Mouse (Mus musculus) layer of hippocampus, postnatal 10 days (tissue): Measurements from ENCODE around the gene Rab8a. TPM values are rescaled to one million over a fixed set of nuclear protein-coding genes. Genes with fewer than 3 reads are reported as not detected.
A peak's percentile ranks its signal among the peaks of the same experiment; 100 is the strongest.

ENCODE experiments used
- DNase-seq, 2 experiments: peaks; one replicate each; pipeline ENCODE4 v3.0.0; 2021; ENCODE audit warnings: low spot score in 2 of 2
- total RNA-seq, 2 experiments: library from RNA; stranded (reverse); gene quantifications; 2 replicates each; pipeline ENCODE4 v1.2.3; 2021

The Rab8a gene
- total RNA-seq, 2 experiments from 2014 or later, result 38.0 to 50.9 TPM

- no peak for DNase-seq
Observed at GRCm38 (mm10) chr8:72146056-72146455, 14.9 kb upstream of the Rab8a start.

DNA sequence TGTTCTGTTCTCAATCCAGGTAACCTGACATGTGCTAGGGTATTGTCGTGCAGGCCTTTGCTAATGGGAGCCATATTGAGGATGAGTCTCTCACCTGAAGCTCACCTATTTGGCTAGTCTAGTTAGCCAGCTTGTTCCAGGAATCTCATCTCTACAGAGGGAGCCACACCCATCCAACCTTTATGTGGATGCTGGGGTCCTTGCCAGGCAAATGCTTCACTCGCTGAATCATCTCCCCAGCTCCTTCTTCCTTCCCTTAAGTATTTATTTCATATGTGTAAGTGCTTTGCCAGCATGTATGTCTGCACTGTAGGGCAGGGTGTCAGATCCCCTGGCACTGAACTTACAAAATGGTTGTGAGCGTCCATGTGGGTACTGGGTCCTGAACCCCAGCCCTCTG lies 14.4 kb upstream of the Rab8a start:
- DNase-seq, result no peak

DNA sequence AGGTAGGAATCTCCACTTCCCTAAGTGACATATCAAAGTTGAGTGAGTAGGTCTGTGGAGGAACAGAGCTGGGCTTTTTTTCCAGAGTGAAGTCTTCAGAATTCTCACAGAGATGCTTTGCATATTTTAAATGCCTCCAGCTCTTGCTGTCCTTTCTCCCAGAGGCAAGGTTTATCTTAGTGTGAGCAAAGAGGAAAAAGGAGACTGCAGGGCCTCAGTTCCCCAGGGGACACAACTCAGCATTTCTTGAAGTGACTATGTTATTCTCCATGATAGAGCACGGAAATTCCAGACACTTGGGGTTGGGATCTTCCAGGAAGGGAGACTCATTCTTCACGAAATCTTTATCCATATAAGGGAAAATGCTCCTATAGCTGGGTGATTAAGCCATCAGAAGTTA lies 13.7 kb upstream of the Rab8a start:
- DNase-seq, result no peak

DNA sequence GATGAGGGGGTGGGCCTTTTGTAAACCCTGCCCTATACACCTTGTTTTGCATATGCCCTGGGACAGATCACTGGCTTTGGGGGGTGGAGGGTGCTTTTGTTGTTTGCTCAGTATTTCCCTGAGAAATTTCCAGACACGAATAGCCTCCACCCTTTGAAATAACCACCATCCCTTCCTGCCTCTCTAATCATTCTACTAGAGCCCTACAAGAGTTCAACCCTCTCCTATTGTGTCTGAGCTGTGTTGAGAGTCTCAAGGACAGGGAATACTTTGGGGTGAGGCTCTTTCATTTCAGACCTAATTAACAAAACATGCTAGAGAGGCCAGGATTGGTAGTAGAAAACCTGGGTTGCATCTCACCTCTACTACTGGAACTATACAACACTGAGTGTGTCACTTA lies 11.9 kb upstream of the Rab8a start:
- DNase-seq, result no peak

GRCm38 (mm10) chr8:72151418-72152078 lies 9.5 kb upstream of the Rab8a start:
- DNase-seq, result no peak

DNA sequence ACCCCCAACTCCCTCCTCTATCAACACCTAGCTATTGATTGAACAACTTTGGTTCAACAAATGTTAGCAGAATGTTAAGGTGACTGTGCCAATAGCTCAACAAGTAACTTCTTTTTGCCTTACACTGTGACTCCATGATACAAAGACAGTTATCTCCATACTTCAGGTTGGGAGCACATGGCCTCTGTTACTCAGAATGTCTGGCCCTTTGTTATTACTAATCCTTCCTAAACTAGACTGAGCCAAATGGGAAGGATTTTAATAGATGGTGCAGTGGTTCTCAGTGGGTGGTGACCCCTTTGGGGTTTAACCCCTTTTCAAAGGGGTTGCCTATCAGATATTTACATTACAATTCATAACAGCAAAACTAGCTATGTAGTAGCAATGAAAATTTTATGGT lies 7.6 kb upstream of the Rab8a start:
- no peak for DNase-seq

- no peak for DNase-seq
Observed at GRCm38 (mm10) chr8:72158096-72158495, 2.9 kb upstream of the Rab8a start.

GRCm38 (mm10) chr8:72158726-72159125 lies 2.3 kb upstream of the Rab8a start:
- DNase-seq, result no peak

GRCm38 (mm10) chr8:72160007-72160406 lies 993 bp upstream of the Rab8a start:
- no peak for DNase-seq

DNA sequence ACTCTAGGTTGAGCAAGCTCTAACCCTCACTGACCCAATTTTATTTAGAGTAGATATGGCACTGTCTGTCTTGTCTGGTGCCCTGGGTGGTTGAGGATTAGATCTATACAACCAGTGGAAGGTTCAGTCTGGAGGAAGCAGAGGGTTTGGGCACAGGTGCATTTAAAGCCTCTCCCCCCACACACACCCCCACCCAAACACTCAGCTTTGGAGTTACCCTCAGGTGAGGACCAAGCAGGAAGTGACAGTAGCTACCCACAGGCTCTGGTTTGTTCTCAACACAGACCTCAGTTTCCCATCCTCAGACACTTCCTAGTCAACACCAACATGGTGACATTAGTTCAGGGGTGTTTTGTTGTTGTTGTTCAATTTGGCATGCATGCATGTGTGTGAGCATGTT lies 1.8 kb downstream of the Rab8a start:
- DNase-seq, result no peak

DNA sequence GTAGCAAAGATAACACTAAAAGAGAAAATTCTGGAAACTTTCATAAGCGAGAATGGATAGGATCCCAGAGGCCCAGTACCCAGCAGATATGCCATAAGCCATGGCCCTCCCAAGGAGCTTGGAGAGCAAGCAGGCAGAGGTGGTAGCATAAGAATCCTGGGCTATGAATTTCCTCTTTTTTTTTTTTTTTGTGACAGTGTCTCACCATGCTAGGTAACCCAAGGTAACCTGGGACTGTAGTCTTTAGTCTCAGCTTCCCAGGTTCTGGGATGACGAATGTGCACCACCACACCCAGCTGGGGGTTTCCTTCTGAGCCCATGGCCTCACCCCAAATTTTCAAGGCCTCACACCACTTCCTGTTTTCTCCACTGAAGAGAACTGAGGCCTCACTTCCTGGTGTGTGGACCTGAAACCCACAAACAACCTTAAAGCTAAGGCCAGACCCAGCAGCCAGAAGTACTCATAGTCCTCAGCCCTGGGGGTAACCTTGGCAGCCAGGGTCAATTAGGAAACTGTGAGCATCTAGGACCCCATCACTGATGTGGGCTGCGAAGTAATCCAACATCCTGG lies 8.2 kb downstream of the Rab8a start:
- DNase-seq, result no peak

- no peak for DNase-seq
Observed at GRCm38 (mm10) chr8:72169681-72170249, 8.8 kb downstream of the Rab8a start.

DNA sequence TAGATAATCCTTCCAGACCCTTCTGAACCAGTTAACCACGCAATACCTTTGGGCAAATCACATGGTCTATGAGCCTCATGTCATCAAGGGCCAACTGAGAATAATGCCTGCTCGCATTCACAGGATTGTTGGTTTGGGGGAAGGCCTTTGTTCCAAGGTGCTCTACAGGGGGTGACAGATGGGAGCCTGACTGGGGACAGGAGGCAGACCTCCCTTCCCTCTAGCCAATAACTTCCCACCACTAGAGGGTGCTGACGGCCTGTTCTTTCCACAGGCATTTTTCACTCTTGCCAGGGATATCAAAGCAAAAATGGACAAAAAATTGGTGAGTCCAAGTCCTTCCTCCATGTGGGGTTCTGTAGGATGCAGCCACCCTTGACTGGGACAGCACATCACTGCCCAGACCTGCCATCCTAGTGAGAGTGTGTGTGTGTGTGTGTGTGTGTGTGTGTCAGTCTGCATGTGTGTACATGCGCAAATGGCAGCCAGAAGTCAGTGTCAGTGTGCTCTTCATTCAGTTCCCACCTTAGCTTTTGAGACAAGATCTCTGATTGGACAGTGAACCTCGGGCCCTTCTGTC lies 16.4 kb downstream of the Rab8a start:
- DNase-seq, result peak; percentile 86 to 87

DNA sequence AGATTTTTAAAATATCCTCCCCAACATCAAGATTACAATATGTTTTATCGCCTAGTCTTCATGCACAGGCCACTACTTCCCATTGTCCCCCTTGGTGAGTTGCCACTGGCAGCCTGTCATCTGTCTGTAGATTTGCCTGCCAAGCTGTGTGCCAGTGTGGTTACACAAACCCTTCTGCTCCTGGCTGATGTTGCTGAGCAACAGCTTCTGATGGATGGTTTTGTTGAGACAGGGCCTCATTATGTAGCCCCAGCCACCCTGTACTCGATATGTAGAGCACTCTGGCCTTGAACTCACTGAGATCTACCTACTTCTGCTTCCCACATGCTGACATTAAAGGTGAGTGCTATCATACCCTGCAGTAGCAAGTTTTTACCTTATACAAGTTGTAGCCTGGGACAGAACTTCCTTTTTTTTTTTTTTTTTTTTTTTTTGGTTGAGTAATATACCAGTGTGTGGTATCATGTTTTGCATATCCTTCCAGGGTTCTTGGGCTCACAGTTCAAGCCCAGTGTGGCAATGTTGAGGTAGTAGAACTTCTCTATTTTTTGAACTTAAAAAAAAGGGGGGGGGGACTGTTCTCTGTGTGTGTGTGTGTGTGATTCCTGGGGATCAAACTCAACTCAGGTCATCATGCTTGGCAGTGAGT lies 22.7 kb downstream of the Rab8a start:
- peak; percentile 52 to 59 for DNase-seq

DNA sequence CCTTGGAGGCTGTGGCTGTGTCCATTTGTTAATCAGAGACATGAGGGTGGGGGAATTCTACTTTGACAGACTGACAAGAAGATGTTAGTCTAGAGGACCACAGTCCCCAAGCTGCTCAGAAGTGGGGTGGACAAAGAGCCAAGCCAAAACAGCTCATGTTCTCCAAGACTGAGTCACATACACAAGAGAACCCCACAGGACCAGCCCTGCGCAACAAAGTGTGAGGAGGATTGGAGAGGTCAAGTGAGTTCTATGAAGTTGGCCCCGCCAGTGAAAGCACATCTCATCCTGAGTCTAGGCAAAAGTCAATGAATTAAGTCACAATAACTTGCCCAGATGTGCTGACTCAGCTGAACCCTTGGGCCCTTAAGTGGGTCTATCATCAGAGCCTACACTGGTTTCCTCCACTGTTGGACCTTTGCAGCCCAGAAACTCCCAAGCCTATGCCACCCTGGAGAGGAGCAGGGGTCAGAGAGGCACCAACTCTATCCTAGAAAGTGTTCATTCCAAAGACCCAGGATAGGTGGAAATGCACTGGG lies 26.9 kb downstream of the Rab8a start:
- no peak for DNase-seq

DNA sequence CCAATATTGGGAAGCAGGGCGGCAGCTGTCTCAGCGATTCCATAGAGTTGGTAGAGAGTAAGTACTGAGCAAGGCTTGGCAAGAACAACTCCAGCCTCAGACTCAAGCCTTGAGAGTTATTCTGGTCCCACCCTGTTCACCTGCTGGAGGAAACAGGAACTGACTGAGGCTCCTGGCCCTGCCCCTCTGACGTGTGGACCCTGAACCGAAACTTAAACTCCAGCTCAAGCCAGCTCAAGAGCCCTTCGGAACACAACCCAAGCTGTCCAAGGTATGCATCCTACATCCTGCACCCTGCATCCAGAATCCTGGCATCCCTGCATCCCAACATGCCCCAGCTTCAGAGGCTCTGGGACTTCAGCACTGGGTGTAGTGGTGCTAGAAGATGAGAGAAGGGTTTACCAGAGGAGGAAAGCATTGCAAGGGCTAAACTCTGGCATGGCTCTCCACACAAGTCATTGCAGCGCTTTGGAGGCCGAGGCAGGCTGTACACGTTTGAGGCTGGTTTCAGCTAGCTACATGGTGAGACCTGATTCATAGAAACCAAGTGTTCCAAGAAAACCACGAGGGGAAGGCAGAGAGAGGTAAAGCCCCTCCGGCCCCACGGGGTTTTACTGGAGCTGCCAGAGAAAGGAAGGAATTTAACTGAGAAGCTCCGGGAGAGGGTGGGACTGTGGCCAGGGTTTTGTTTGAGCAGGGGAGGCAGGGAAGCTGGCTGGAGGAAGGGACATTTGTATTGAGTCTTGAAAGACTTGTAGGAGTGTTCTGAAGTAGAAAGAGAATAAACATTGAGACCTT lies 28.6 kb downstream of the Rab8a start, which contains the start of gene Hsh2d:
Hsh2d (plus strand) TSS at position 222 of the 798 bp plus-strand sequence.
- no peak for DNase-seq

- no peak for DNase-seq
Observed at GRCm38 (mm10) chr8:72190215-72190539, 29.2 kb downstream of the Rab8a start.

GRCm38 (mm10) chr8:72192065-72192464 lies 31.1 kb downstream of the Rab8a start:
- DNase-seq, result no peak

GRCm38 (mm10) chr8:72197997-72198396 lies 37.0 kb downstream of the Rab8a start:
- no peak for DNase-seq

GRCm38 (mm10) chr8:72208582-72208981 lies 47.6 kb downstream of the Rab8a start:
- no peak for DNase-seq

DNA sequence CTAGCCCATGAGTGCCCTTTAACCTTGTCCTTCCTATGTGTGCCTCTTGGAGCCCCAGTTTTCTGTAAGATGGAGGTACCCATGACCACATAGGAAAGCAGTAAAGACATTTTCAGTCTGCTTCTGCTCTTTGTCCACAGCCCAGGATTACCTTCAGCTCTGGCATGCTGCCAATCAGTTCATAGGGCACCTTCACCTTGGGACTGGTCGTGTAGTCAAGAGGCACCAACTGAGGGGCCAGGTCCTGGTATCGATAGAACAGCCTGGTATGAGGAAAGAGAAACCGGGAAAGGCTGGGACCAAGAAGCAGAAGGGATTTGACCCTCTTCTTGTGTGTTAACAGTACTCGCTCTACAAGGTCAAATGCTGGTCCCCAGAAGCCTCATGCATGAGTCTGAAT lies 49.2 kb downstream of the Rab8a start:
- DNase-seq, result no peak
